ENCODE assay signal across 10 mouse cellular contexts in the genomic region with DNA sequence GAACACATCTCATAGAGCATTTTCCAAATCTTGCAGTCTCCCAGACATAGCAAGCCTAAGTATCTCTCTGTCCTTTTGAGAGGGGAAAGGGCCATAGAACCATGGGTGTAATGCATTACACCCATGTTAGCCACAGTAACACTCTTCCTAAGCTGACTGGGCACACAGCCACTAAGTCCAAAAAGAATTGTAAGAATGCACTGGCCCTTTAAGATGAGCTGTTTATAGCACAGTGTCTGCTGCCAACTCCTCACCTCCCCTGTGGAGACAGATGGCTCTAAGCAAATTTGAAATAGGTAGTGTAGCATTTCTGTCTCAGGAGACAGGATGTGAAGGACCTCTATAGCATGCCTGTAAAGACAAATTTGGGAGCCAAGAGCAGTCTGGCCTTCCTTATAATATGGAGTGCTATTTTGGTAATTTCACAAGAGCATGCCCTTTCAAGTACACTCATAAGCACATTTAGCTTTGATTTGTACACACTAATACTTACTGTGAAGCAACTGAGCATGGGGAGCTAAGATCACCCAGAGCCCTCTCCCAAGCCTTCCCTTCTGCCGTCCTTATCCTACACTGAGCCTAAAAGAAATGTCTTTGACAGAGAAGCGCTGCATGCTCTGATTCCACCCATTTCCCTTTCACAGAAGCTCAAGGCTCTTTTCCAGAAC.
DNase-seq lines count a peak whose midpoint lies in the region; ATAC-seq lines count a peak whose summit lies in the region.
"Had no signal": no experiment of that assay in that cellular context is flagged by ENCODE, and none has a peak within 500 bp of the region (broad histone marks: within the 10 kb centered on the region; RNA-seq: fewer than 3 reads in every experiment).

No protein-coding gene starts in this region.

- no peak overlapping the region for H3K4me3 ChIP-seq in embryonic facial prominence, embryonic 14.5 days (ENCODE audit: low read depth, low read length)
- no peak overlapping the region for H3K4me3 ChIP-seq in embryonic facial prominence, embryonic 10.5 days
- H3K4me3 ChIP-seq: neural tube, embryonic 13.5 days had no signal

- H3K36me3 ChIP-seq in embryonic facial prominence, embryonic 14.5 days (ENCODE audit: control insufficient read depth, insufficient read depth, low read length), result no peaks in the 10 kb centered on the region
- H3K36me3 ChIP-seq in embryonic facial prominence, embryonic 10.5 days (replicated peaks), result no peaks in the 10 kb centered on the region; the same call in 1 of the 2 replicates
- H3K36me3 ChIP-seq: neural tube, embryonic 13.5 days had no signal

- peaks cover 17% of the 10 kb centered on the region; the same call in 1 of the 2 replicates for H3K4me1 ChIP-seq in embryonic facial prominence, embryonic 14.5 days (ENCODE audit: control insufficient read depth, insufficient read depth, low read length)
- peaks cover 7% of the 10 kb centered on the region for H3K4me1 ChIP-seq in embryonic facial prominence, embryonic 10.5 days

- H3K4me2 ChIP-seq in embryonic facial prominence, embryonic 14.5 days (ENCODE audit: low read depth, low read length), result no peak overlapping the region
- H3K4me2 ChIP-seq: neural tube, embryonic 13.5 days had no signal

- WGBS in embryonic facial prominence, embryonic 14.5 days, result 76% methylated on average over 2 of the region's 2 CpGs
- WGBS in embryonic facial prominence, embryonic 10.5 days, result 85% methylated on average over 2 of the region's 2 CpGs

- 0 out of 2 replicates have a peak, but pooled peaks cover 4% of the 10 kb centered on the region for H3K9me3 ChIP-seq in embryonic facial prominence, embryonic 14.5 days (ENCODE audit: control insufficient read depth, low read length)
- H3K9me3 ChIP-seq in embryonic facial prominence, embryonic 10.5 days, result peaks cover 7% of the 10 kb centered on the region; the same call in 1 of the 2 replicates

- DNase-seq in embryonic facial prominence, embryonic 14.5 days (ENCODE audit: low spot score), result peak; percentile 86
- DNase-seq in embryonic facial prominence, embryonic 10.5 days (ENCODE audit: low spot score), result no peak
- DNase-seq in MN1 (ENCODE audit: low spot score), result peak; percentile 40
- DNase-seq in frontal cortex, postnatal 10 days (ENCODE audit: low spot score in 2 of 2), result peak; percentile 13 to 19
- peak; percentile 41 to 55 for DNase-seq in left cerebral cortex, postnatal 14 days (ENCODE audit: low spot score in 2 of 2)
- no peak for DNase-seq in kidney, adult 11 months
- DNase-seq in urinary bladder, adult 18-20 months (ENCODE audit: low spot score in 2 of 2), result no peak

- H3K27ac ChIP-seq in embryonic facial prominence, embryonic 14.5 days (replicated peaks; ENCODE audit: low read depth, low read length), result peak overlapping the region; percentile 3; the same call in 1 of the 2 replicates
- H3K27ac ChIP-seq in embryonic facial prominence, embryonic 10.5 days (replicated peaks), result no peak overlapping the region
- H3K27ac ChIP-seq: kidney, postnatal 0 days; neural tube, embryonic 13.5 days had no signal

- no peak overlapping the region for H3K9ac ChIP-seq in embryonic facial prominence, embryonic 14.5 days (ENCODE audit: low read depth, low read length)
- H3K9ac ChIP-seq: neural tube, embryonic 13.5 days had no signal

- intact Hi-C loops in left cerebral cortex, postnatal 14 days (cut with DNase I), result no loop called here

- ATAC-seq in embryonic facial prominence, embryonic 14.5 days (ENCODE audit: low read depth), result peak; percentile 60
- no peak for ATAC-seq in megakaryocyte-erythroid progenitor cell, adult 5-6 weeks (replicated peaks; ENCODE audit: low FRiP score, low TSS enrichment, poor library complexity, severe bottlenecking)

- no peaks in the 10 kb centered on the region for H3K27me3 ChIP-seq in embryonic facial prominence, embryonic 14.5 days (replicated peaks; ENCODE audit: control insufficient read depth, insufficient read depth, low read length)
- no peaks in the 10 kb centered on the region; the same call in 1 of the 2 replicates for H3K27me3 ChIP-seq in embryonic facial prominence, embryonic 10.5 days (replicated peaks; ENCODE audit: low read depth, poor library complexity, severe bottlenecking)
- H3K27me3 ChIP-seq: neural tube, embryonic 13.5 days had no signal

Comparison
In these comparisons a context has a peak if more than half of its experiments do, and no peak if none do; other contexts are left out.
1. DNase-seq: peak in embryonic facial prominence, embryonic 14.5 days (single experiment), MN1 (single experiment), frontal cortex, postnatal 10 days (2 of 2) and left cerebral cortex, postnatal 14 days (2 of 2); none in embryonic facial prominence, embryonic 10.5 days (single experiment), kidney, adult 11 months (single experiment) and urinary bladder, adult 18-20 months (0 of 2).